Mouse (Mus musculus) adipocyte (in vitro differentiated cells): ENCODE data around the gene Slc47a1.
"Not testable (repeated sequence)": the region's sequence is repeated elsewhere in the genome, so short reads cannot be mapped to it uniquely, and the experiment has no call there.

ENCODE experiments used
- DNase-seq: peaks from one replicate; pipeline ENCODE4 v3.0.0-alpha.2; 2016; ENCODE audit warnings: low spot score

Gene Slc47a1

DNA sequence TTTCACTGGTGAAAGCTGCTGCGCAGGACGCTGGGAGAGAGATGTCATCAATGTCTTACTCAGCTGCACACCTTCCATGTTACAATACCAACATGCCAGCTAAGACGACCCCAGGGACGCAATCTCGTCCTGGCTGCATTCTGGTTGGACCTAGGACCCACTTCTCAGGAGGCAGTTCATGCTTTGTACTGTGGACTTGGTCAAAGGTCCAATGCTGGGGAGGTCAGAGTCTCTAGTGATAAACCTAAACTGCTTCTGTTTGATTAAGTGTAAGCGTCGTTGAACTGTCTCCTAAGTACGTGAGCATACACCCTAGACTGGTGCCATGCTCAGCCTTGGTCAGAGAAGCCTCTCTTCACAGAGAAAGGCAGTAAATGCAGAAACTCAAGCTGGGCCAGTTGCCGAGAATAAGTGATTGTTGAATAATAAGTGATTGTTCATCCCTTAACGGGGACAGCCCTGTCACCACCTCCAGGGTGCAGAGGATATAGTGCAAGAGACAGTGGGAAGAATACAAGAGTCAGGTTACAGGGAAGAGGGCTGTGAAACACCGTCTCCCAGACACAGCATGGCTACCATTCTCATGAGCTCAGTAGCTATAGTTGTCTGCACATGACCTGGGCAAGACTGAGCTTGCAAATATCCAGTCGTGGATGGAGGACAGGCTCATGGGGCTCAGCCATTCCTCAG lies 58.8 kb downstream of the Slc47a1 start:
- no peak for DNase-seq

DNA sequence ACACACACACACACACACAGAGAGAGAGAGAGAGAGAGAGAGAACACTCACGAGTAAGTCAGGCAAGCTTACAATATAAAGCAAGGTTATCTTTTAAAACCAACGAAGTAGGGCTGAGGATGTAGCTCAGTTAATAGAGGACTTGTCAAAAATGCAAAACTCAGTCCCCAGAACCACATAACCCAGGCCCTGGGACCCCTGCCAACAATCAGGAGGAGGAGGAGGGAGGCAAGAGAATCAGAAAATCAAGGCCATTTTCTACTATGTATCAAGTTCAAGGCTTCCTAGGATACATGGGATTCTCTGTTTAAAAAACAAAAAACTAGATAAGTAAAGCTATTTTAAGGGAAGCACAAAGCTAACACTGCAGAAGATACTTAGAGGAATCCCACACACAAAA lies 61.3 kb downstream of the Slc47a1 start:
- DNase-seq, result no peak

DNA sequence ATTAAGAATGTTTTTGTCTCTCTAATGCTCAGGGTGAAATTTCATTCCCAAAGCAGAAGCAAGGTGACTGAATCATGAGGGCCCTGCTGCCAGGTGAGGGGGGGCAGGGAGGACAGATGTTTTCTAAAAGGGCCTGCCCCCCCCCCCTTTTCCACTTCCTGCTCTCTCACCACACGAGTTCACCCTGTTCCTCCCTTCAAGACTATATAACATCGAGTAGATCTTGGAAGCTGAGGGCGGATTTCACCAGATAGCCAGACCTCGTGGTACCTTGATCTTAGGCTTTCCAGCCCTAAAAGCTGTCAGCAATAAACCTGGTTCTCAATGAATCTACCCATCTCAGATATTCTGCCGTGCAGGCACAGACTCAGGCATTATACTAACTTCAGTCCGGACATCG lies 67.8 kb downstream of the Slc47a1 start:
- no peak for DNase-seq

DNA sequence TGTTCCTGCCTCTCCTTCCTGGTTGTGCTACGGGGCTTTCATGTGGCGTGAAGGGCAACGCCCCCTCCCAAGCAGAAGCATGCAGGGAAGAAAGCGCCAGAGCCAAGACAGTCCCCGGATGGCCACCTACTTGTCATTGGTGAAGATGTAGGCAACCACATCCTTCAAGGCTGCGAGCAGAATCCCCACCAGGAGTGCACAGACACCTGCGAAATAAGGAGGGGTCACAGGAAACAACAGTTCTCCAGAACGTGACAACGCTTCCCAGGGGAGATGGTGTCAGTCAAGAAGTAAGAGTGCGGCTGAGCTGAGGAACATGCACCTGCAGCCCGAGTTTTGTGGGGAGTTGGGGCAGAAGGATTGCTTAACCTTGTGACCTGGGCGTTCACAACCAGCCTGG lies 68.3 kb downstream of the Slc47a1 start:
- no peak for DNase-seq

DNA sequence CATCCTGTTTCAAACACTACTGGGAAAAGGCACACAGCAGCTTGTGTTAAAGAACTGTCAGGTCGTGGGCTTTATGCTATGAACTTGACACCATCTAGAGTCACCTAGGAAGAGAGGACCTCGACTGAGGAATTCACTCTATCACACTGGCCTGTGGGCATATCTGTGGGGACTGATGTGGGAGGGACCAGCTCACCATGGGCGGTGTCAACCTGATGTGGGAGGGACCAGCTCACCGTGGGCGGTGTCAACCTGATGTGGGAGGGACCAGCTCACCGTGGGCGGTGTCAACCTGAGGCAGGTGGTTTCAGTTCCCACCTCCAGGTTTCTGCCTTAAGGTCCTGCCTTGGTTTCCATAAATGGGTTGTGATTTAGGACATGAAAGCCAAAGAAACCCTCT lies 70.3 kb downstream of the Slc47a1 start:
- no peak for DNase-seq

DNA sequence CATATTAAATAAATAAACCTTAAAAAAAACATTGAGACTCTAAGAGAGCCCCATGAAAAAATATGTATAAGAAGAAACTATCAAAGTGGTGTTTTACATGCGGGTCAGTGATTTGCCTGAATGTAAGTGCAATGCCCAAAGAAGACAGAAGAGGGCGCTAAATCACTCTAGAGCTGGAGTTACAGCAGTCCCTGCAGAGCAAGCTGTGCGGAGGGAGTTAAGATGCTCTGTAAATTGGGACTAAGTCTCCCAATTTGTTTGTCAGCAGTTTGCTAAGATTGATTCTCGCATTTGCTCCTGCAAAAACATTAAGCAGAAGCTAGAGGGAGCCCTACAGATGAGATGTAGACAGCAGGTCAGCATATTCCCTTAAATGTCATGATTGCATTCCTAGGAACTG lies 72.8 kb downstream of the Slc47a1 start:
- DNase-seq, result no peak

DNA sequence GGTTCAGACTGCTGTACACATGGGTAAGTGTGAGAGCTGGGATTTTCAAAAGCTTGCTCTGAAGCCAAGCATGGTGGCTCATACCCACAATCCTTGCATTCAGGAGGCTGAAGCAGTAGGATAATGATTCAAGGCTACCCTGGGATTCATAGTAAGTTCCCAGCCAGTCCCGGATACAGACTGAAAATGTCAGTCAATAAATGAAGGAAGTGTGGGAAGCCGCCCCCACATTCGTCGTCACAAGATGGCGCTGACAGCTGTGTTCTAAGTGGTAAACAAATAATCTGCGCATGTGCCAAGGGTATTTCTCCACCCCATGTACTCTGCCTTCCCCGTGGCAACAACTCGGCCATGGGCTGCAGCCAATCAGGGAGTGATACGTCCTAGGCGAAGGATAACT lies 73.6 kb downstream of the Slc47a1 start:
- DNase-seq, result not testable (repeated sequence)

DNA sequence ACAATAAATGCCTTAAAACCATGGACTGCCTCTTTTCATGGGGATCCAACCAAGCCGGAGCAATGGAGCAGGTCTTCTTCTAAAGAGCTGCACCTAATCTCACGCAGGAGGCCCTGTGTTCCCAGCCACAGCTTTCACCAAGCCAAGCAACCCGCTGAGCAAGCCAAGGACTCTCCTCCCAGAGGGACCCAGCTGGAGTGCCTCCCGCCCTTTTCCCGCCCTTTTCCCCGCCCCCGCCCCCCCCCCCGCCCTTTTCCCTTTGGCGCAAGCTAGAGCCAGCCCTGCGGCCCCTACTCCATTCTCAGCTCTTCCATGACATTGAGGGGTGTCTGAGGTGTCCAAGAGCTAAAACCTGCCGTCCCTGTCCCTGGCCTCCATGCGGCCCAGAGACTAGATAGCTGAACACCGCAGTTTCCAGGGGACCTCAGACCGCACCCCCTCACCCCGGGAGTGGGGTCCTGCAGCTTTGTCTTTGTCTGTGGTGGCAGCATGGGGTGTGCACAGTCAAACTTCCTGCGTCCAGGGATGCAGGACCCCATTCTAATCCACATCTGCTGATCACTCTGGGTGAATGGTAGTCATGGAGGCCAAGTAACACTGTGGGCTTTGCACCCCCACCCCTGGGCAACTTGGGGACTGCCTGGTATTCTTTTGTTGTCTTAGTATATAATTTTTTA lies 77.3 kb downstream of the Slc47a1 start:
- DNase-seq, result peak; percentile 29

DNA sequence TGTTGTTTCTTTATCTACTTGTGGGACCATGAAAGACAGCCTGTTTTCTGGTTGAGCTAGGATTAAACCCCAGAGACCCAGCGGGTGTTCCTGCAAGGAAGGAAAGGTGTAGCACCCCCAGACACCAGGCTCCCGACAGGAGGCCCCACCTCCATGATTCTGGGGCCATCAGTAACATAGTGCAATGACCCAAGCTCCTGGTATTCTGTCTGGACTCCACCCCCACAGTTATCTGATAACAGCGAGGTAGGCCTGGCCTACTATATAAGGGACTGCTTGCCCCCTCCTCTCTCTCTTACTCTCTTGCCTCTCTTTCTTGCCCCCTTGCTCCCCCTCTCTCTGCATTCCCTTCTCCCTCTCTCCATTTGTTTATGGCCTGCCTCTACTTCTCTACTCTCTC lies 77.9 kb downstream of the Slc47a1 start:
- DNase-seq, result no peak

DNA sequence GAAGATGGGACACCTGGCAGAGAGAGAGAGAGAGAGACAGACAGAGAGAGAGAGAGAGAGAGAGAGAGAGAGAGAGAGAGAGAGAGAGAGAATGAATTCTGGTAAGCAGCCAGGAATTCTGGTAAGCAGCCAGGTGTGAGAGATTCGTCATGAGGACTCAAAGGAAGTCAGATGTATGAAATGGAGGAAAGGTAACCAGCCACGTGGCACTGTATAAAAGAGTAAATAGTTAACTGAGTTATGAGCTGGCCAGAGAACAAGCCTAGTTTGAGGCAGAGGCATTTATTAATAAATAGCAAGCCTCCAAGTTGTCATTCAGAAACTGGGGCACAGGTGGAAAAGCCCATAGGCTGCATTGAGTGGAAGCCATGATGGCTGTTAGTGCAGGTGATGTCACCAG lies 80.2 kb downstream of the Slc47a1 start:
- no peak for DNase-seq

DNA sequence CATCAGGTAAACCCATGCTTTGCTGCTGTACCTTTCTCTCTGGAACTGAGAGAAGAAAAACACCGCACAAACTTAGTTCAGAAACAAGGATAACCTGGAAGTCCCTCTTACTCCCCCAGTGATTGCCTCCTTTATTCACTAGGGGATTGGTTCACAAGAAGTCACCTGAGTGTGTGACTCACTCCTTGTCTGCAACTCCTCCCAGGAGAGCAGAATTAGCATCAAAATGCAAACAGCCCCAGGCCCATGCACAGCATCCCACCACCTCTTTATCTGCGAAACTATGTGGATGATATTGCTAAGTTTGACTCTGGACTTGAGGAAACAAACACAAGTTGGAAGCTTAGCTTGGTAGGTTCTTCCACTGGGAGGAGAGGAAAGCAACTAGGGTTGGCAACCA lies 80.8 kb downstream of the Slc47a1 start:
- no peak for DNase-seq

DNA sequence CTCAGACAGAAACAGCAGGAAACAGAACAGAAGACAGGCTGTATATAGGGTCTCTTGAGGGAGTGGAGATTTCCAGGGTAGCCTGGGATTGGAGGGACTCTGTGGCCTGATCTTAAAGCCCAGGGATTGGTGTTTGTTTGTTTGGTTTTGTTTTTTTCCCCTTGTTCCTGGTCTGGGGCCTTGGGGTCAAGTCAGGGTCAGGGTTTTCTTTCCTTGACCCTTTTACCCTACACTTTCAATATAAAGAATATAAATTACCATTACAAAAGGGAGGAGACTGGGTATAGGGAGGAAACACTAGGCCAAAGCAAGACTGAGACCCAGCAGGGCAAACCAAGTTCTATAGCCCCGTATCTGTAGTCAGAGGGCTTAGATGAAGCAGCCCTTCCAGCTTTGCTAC lies 81.6 kb downstream of the Slc47a1 start:
- DNase-seq, result no peak

DNA sequence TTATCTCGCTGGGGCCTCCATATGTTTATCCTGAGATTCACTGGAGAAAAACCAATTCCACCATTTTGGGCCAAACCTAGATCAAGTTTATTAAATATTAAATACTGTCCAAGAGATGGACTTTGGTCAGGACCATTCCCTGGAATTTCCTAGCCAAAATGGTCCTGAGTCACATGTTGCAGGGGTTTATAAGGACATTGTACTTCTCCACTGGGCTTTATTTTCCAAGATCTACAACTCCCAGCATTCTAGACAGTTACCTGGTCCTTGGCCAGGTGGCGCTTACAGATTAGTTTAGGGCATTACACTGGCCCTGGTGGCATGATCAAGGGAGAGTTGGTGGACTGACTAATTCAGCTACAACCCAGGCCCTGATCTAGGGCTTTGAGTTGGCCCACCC lies 82.6 kb downstream of the Slc47a1 start:
- DNase-seq, result no peak

DNA sequence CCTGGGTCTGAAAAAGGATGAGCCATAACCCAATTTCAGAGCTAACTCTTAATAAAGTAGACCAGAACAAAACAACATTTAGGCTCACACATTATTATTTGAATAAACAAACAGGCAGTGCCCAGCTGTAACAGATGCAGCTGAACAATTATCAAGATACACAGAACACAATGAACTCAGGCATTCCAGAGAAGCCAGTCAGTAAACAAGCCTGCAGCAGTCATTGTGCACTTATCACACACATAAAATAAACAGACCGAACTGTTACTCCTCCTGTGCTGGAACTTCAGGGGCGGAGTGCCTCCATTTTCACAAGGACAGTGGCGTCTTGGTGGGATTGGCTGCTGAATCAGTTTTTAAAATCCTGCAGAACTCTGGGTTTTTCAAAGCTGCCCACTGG lies 83.7 kb downstream of the Slc47a1 start:
- no peak for DNase-seq
